Mouse (Mus musculus) megakaryocyte, embryonic 14.5 days (primary cell): Measurements from ENCODE around the gene Arf5.

ENCODE experiments used
- FLI1 ChIP-seq: IDR thresholded peaks from 2 replicates; pipeline ENCODE4 v1.6.1; 2012; ENCODE audit warnings: low read length, inconsistent platforms, mixed read lengths
- GATA1 ChIP-seq: IDR thresholded peaks from 3 replicates; pipeline ENCODE4 v1.6.1; 2012; ENCODE audit warnings: mixed read lengths, low read length, inconsistent platforms, borderline replicate concordance

DNA sequence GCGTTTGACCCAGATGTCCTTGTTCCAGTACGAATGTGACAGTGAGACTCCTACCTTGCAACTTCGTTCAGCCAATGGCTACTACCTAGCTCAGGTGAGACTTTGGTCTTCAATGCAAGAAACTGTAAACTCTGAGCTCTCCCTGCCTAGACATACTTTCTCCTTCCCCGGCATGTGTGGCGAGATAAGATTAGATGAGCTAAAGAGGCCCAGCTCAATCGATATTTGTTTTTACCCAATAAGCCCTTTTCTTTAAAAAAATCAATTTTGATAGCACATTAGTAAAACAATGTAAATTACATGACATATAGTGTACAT is 8.1 kb downstream of the Arf5 start:
- TF ChIP-seq GATA1 (no peak), FLI1 (no peak)
